Mouse (Mus musculus) adrenal gland, postnatal 4 days (tissue): ENCODE measurements around the gene Riiad1. TPM values are rescaled to one million over a fixed set of nuclear protein-coding genes. Genes with fewer than 3 reads are reported as not detected.
A peak's percentile ranks its signal among the peaks of the same experiment; 100 is the strongest.

Experiments
- DNase-seq, 2 experiments: peaks; one replicate each; pipeline ENCODE4 v3.0.0; 2021 to 2022; ENCODE audit warnings: low spot score in 2 of 2, mixed read lengths in 2 of 2
- total RNA-seq, 2 experiments: library from RNA; stranded (reverse); gene quantifications; 2 replicates each; pipeline ENCODE4 v1.2.3; 2021

Riiad1 gene
- total RNA-seq, 2 experiments from 2014 or later: 7.1 to 7.4 TPM

- DNase-seq: no peak
Measured at GRCm38 (mm10) chr3:94465632-94466430, 14.3 kb downstream of the Riiad1 start.

GRCm38 (mm10) chr3:94463926-94464578, 16.1 kb downstream of the Riiad1 start:
- DNase-seq: no peak

- DNase-seq: no peak
Measured at GRCm38 (mm10) chr3:94459834-94460233, 20.3 kb downstream of the Riiad1 start.

- DNase-seq: no peak
Measured at GRCm38 (mm10) chr3:94457055-94457454, 23.1 kb downstream of the Riiad1 start.

- DNase-seq: peak in 1 of 2 experiments; percentile 62
Measured at GRCm38 (mm10) chr3:94456529-94457000, 23.6 kb downstream of the Riiad1 start.

- no peak for DNase-seq
Measured at GRCm38 (mm10) chr3:94449377-94449776, 30.8 kb downstream of the Riiad1 start.

GRCm38 (mm10) chr3:94443597-94443964, 36.6 kb downstream of the Riiad1 start, which contains the start of gene Oaz3:
TSS of gene Oaz3 (minus strand) at chr3:94443915.
- DNase-seq: no peak

- DNase-seq: peak; percentile 85
Measured at GRCm38 (mm10) chr3:94442951-94443596, 37.1 kb downstream of the Riiad1 start, which contains the start of gene Mrpl9. TSS of gene Mrpl9 (plus strand) at chr3:94443318.

GRCm38 (mm10) chr3:94441182-94441581, 39.0 kb downstream of the Riiad1 start:
- no peak for DNase-seq

- DNase-seq: no peak
Measured at GRCm38 (mm10) chr3:94436420-94436819, 43.7 kb downstream of the Riiad1 start.

GRCm38 (mm10) chr3:94434305-94434704, 45.8 kb downstream of the Riiad1 start:
- no peak for DNase-seq

GRCm38 (mm10) chr3:94430980-94431379, 49.2 kb downstream of the Riiad1 start:
- no peak for DNase-seq

Other genes starting within 250 kb of the Riiad1 start
- gene Gm4778, start 216.3 kb downstream of the Riiad1 start, total RNA-seq: not detected
- 1 to 10 TPM; 9.0 to 9.8 TPM for gene Them4, start 170.3 kb downstream of the Riiad1 start, total RNA-seq
- not detected for gene Them5, start 138.2 kb downstream of the Riiad1 start, total RNA-seq
- under 1 TPM; 0.62 to 0.67 TPM for gene C2cd4d, start 117.9 kb downstream of the Riiad1 start, total RNA-seq
- 10 to 100 TPM; 17.7 to 18.9 TPM for gene Rorc, start 107.5 kb downstream of the Riiad1 start, total RNA-seq
- 1 to 10 TPM in 1 of 2 experiments, under 1 TPM in 1; 0.78 to 1.3 TPM for gene Lingo4, start 81.8 kb downstream of the Riiad1 start, total RNA-seq
- gene Tdrkh, start 67.1 kb downstream of the Riiad1 start, total RNA-seq: 10 to 100 TPM; 10.5 to 15.1 TPM
- 10 to 100 TPM; 75.0 to 75.3 TPM for gene Mrpl9, start 37.0 kb downstream of the Riiad1 start, total RNA-seq
- not detected for gene Oaz3, start 36.4 kb downstream of the Riiad1 start, total RNA-seq
- gene Celf3, start 2.0 kb downstream of the Riiad1 start, total RNA-seq: 10 to 100 TPM; 50.3 to 56.4 TPM
- 10 to 100 TPM; 39.0 to 40.4 TPM for gene Snx27, start 102.4 kb upstream of the Riiad1 start, total RNA-seq
- gene Gm10972, start 162.8 kb upstream of the Riiad1 start, total RNA-seq: not detected
- 10 to 100 TPM; 13.7 to 15.4 TPM for gene Tuft1, start 178.5 kb upstream of the Riiad1 start, total RNA-seq
- gene Selenbp2, start 213.2 kb upstream of the Riiad1 start, total RNA-seq: 10 to 100 TPM in 1 of 2 experiments, 1 to 10 TPM in 1; 6.1 to 12.9 TPM